Mouse (Mus musculus) E14TG2a.4 (cell line): Measurements from ENCODE around the gene Fat3.

Experiments used
- CTCF ChIP-seq: conservative IDR thresholded peaks from 2 replicates; pipeline ENCODE4 v1.5.1; 2014; ENCODE audit warnings: low read length
- NANOG ChIP-seq: IDR thresholded peaks from 2 replicates; pipeline ENCODE4 v1.6.1; 2014; ENCODE audit warnings: borderline replicate concordance, low read length, mixed read lengths
- POU5F1 ChIP-seq: IDR thresholded peaks from 2 replicates; pipeline ENCODE4 v1.6.1; 2014; ENCODE audit warnings: low read length, borderline replicate concordance

GRCm38 (mm10) chr9:16074116-16074515, 427.0 kb downstream of the Fat3 start:
- no peak for TF ChIP-seq CTCF
- no peak for TF ChIP-seq NANOG
- no peak for TF ChIP-seq POU5F1
